16 mouse cellular contexts compared by ENCODE assay signal in genomic region chr16:21636156-21636853, GRCm38 (mm10). TPM values are rescaled to one million over a fixed set of nuclear protein-coding genes. Genes with fewer than 3 reads are reported as not detected.
DNase-seq lines count a peak whose midpoint lies in the region; ATAC-seq and TF ChIP-seq lines count a peak whose summit lies in the region.
"Had no signal": no experiment of that assay in that cellular context is flagged by ENCODE, and none has a peak within 500 bp of the region (broad histone marks: within the 10 kb centered on the region; RNA-seq: fewer than 3 reads in every experiment).

No protein-coding gene starts in this region.

- no peak for TF ChIP-seq CTCF in gastrocnemius, adult 2 months (IDR thresholded peaks at IDR 0.05)

- no peak overlapping the region for H3K4me3 ChIP-seq in gastrocnemius, adult 2 months
- no peak overlapping the region for H3K4me3 ChIP-seq in heart, embryonic 16.5 days (ENCODE audit: low read length)
- H3K4me3 ChIP-seq in forebrain, embryonic 10.5 days: no peak overlapping the region
- H3K4me3 ChIP-seq: erythroblast, embryonic 14.5 days; kidney, embryonic 15.5 days; neural tube, embryonic 13.5 days had no signal

- H3K9ac ChIP-seq in heart, embryonic 16.5 days (ENCODE audit: low read length): no peak overlapping the region
- H3K9ac ChIP-seq: kidney, embryonic 15.5 days; liver, postnatal 0 days; neural tube, embryonic 13.5 days had no signal

- peak overlapping the region; percentile 90 for H3K27ac ChIP-seq in gastrocnemius, adult 2 months
- H3K27ac ChIP-seq in heart, embryonic 16.5 days (ENCODE audit: low read length): peak overlapping the region; percentile 88
- H3K27ac ChIP-seq in forebrain, embryonic 10.5 days: no peak overlapping the region
- H3K27ac ChIP-seq: kidney, embryonic 15.5 days; neural tube, embryonic 13.5 days had no signal

- H3K9me3 ChIP-seq in heart, embryonic 16.5 days (replicated peaks; ENCODE audit: control insufficient read depth, low read length): no peaks in the 10 kb centered on the region
- no peaks in the 10 kb centered on the region for H3K9me3 ChIP-seq in forebrain, embryonic 10.5 days
- H3K9me3 ChIP-seq: kidney, embryonic 15.5 days; neural tube, embryonic 13.5 days had no signal

- 52% methylated on average over 5 of the region's 5 CpGs for WGBS in heart, embryonic 16.5 days
- 92% methylated on average over 5 of the region's 5 CpGs for WGBS in forebrain, embryonic 10.5 days

- peak; percentile 48 for DNase-seq in gastrocnemius, adult 2 months
- no peak for DNase-seq in gastrocnemius, postnatal 36 days
- DNase-seq in ovary, adult 18-20 months (ENCODE audit: low spot score): peak; percentile 54
- no peak for DNase-seq in ovary, postnatal 36 days (ENCODE audit: low spot score)
- no peak for DNase-seq in cerebellum, adult 11 months
- no peak for DNase-seq in forebrain, embryonic 10.5 days (ENCODE audit: extremely low spot score, low spot score)
- DNase-seq: cerebellum, adult 2 months; layer of hippocampus, adult 9-11 months; liver, postnatal 0 days; thymus, adult 18-20 months had no signal

- H3K36me3 ChIP-seq in heart, embryonic 16.5 days (ENCODE audit: control insufficient read depth, insufficient read depth): no peaks in the 10 kb centered on the region
- H3K36me3 ChIP-seq in forebrain, embryonic 10.5 days (replicated peaks): no peaks in the 10 kb centered on the region
- H3K36me3 ChIP-seq: kidney, embryonic 15.5 days had no signal

- peaks cover 17% of the 10 kb centered on the region for H3K4me1 ChIP-seq in heart, embryonic 16.5 days (ENCODE audit: control insufficient read depth, insufficient read depth, low read length)
- H3K4me1 ChIP-seq in forebrain, embryonic 10.5 days: no peaks in the 10 kb centered on the region
- H3K4me1 ChIP-seq: kidney, embryonic 15.5 days; neural tube, embryonic 13.5 days had no signal

- H3K27me3 ChIP-seq in heart, embryonic 16.5 days (ENCODE audit: control insufficient read depth, insufficient read depth, low read length): no peaks in the 10 kb centered on the region
- no peaks in the 10 kb centered on the region for H3K27me3 ChIP-seq in forebrain, embryonic 10.5 days (ENCODE audit: poor library complexity, severe bottlenecking)
- H3K27me3 ChIP-seq: kidney, embryonic 15.5 days; neural tube, embryonic 13.5 days had no signal

- peak; percentile 86 for ATAC-seq in heart, embryonic 16.5 days (replicated peaks; ENCODE audit: extremely low read depth, insufficient read depth, low FRiP score)
- ATAC-seq: inflammation-experienced regulatory T-cells, adult 6 months; midbrain, embryonic 16.5 days had no signal

- intact Hi-C loops in gastrocnemius, adult 2 months (cut with DNase I): no loop called here
- intact Hi-C loops in gastrocnemius, postnatal 36 days (cut with DNase I): no loop called here

- H3K4me2 ChIP-seq in heart, embryonic 16.5 days (ENCODE audit: low read depth, low read length): no peak overlapping the region
- H3K4me2 ChIP-seq: kidney, embryonic 15.5 days; neural tube, embryonic 13.5 days had no signal

RNA-seq across cellular contexts. Expression of gene 2510009E07Rik, which starts 58.2 kb away (rescaled TPM):
- 10 to 100 TPM; 20.7 to 28.3 TPM for total RNA-seq in gastrocnemius, adult 2 months (2021)
- total RNA-seq in gastrocnemius, postnatal 36 days (2021): 10 to 100 TPM; 21.3 to 21.6 TPM
- polyA plus RNA-seq in heart, embryonic 16.5 days (2015; fragmentation: Nextera tagmentation; extraction: Ambion mirVana): 24.5 TPM in 2 replicates
- polyA plus RNA-seq in forebrain, embryonic 10.5 days (2016; fragmentation: Nextera tagmentation; extraction: Ambion mirVana): 29.2 and 31.9 TPM in 2 replicates
- polyA plus RNA-seq: erythroblast, embryonic 14.5 days had no signal

Comparison
In these comparisons a context has a peak if more than half of its experiments do, and no peak if none do; other contexts are left out.
1. DNase-seq: peak in gastrocnemius, adult 2 months (single experiment) and ovary, adult 18-20 months (single experiment); none in gastrocnemius, postnatal 36 days (0 of 2), ovary, postnatal 36 days (single experiment), cerebellum, adult 11 months (single experiment) and forebrain, embryonic 10.5 days (single experiment).